In the genomic region with DNA sequence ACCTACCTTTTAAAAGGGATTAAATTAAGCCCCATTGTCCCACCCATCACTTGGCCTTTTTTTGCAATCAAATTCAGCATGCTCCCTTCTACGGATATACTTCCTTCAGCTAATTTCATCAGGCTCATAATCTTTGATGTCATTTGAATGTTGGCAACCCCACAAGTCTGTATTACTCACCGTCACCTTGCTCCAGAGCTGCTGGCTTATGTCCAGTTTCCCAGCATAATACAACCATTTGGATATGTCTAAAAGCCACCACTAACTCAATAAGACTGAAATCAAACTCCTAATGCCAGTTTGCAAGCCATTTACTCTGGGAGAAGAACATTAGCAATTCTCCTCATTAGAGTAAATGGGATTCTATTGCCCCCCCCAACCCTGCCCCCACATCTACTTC, we compare ENCODE assay signal across 16 mouse cellular contexts.
A peak's percentile ranks its signal among the peaks of the same experiment; 100 is the strongest.
DNase-seq lines count a peak whose midpoint lies in the region; ATAC-seq lines count a peak whose summit lies in the region.
"Had no signal": no experiment of that assay in that cellular context is flagged by ENCODE, and none has a peak within 500 bp of the region (broad histone marks: within the 10 kb centered on the region; RNA-seq: fewer than 3 reads in every experiment).

No protein-coding gene starts in this region.

- ATAC-seq in cerebellum, adult (ENCODE audit: insufficient number of reproducible peaks, low FRiP score, low TSS enrichment), result no peak
- ATAC-seq in limb, embryonic 13.5 days (ENCODE audit: low FRiP score, low read depth), result no peak
- ATAC-seq: activated CD4-positive, CD25-positive, alpha-beta regulatory T cell, adult 4 months had no signal

- no peak overlapping the region for H3K4me2 ChIP-seq in limb, embryonic 13.5 days (replicated peaks)
- H3K4me2 ChIP-seq: heart, embryonic 11.5 days; limb, embryonic 15.5 days had no signal

- H3K4me1 ChIP-seq in limb, embryonic 13.5 days, result no peaks in the 10 kb centered on the region
- H3K4me1 ChIP-seq in limb, embryonic 10.5 days, result no peaks in the 10 kb centered on the region
- H3K4me1 ChIP-seq: limb, embryonic 15.5 days had no signal

- H3K36me3 ChIP-seq in limb, embryonic 13.5 days, result peaks cover 7% of the 10 kb centered on the region; the same call in 1 of the 2 replicates
- H3K36me3 ChIP-seq in limb, embryonic 10.5 days, result no peaks in the 10 kb centered on the region
- H3K36me3 ChIP-seq: limb, embryonic 15.5 days had no signal

- DNase-seq in cerebellum, adult 11-12 months, result peak; percentile 6
- no peak for DNase-seq in limb, embryonic 10.5 days (ENCODE audit: low spot score)
- peak; percentile 79 for DNase-seq in adrenal gland, postnatal 14 days
- DNase-seq in cerebellum, postnatal 14 days, result peak; percentile 42 to 45
- DNase-seq in layer of hippocampus, adult 9-10 months (ENCODE audit: low spot score), result no peak
- DNase-seq in embryo, embryonic 10 days (ENCODE audit: low spot score), result no peak
- DNase-seq: B cell, adult 2 months; layer of hippocampus, postnatal 36 days; lung, adult 2 months had no signal

- no peaks in the 10 kb centered on the region for H3K27me3 ChIP-seq in limb, embryonic 13.5 days
- H3K27me3 ChIP-seq in limb, embryonic 10.5 days (ENCODE audit: low read depth, poor library complexity, severe bottlenecking), result no peaks in the 10 kb centered on the region
- H3K27me3 ChIP-seq: limb, embryonic 15.5 days had no signal

- 0 out of 2 replicates have a peak overlapping the region, but pooled peaks have one; percentile 3 for H3K27ac ChIP-seq in limb, embryonic 13.5 days
- no peak overlapping the region for H3K27ac ChIP-seq in limb, embryonic 10.5 days
- H3K27ac ChIP-seq: kidney, postnatal 0 days; limb, embryonic 15.5 days had no signal

- no peak overlapping the region for H3K4me3 ChIP-seq in limb, embryonic 13.5 days
- H3K4me3 ChIP-seq in limb, embryonic 10.5 days, result no peak overlapping the region
- H3K4me3 ChIP-seq: limb, embryonic 15.5 days; myocyte had no signal

- WGBS in limb, embryonic 13.5 days, result 64% methylated on average over 2 of the region's 2 CpGs
- 95% methylated on average over 2 of the region's 2 CpGs for WGBS in limb, embryonic 10.5 days

- H3K9me3 ChIP-seq in limb, embryonic 13.5 days, result peaks cover 9% of the 10 kb centered on the region
- H3K9me3 ChIP-seq in limb, embryonic 10.5 days (replicated peaks), result peaks cover 3% of the 10 kb centered on the region; the same call in 1 of the 2 replicates
- H3K9me3 ChIP-seq: limb, embryonic 15.5 days had no signal

- H3K9ac ChIP-seq in limb, embryonic 13.5 days, result no peak overlapping the region
- H3K9ac ChIP-seq: limb, embryonic 15.5 days had no signal

Comparison
In these comparisons a context has a peak if more than half of its experiments do, and no peak if none do; other contexts are left out.
1. DNase-seq: peak in cerebellum, adult 11-12 months (single experiment), adrenal gland, postnatal 14 days (single experiment) and cerebellum, postnatal 14 days (2 of 2); none in limb, embryonic 10.5 days (single experiment), layer of hippocampus, adult 9-10 months (single experiment) and embryo, embryonic 10 days (single experiment).